In genomic region chr19:8790171-8790570, GRCm38 (mm10) we compare ENCODE assay signal across 17 mouse cellular contexts. TPM values are rescaled to one million over a fixed set of nuclear protein-coding genes. Genes with fewer than 3 reads are reported as not detected.
DNase-seq lines count a peak whose midpoint lies in the region; ATAC-seq and TF ChIP-seq lines count a peak whose summit lies in the region.
"Had no signal": no experiment of that assay in that cellular context is flagged by ENCODE, and none has a peak within 500 bp of the region (broad histone marks: within the 10 kb centered on the region; RNA-seq: fewer than 3 reads in every experiment).

No protein-coding gene starts in this region.

- H3K4me3 ChIP-seq in layer of hippocampus, adult 2 months = no peak overlapping the region
- H3K4me3 ChIP-seq in midbrain, embryonic 12.5 days = no peak overlapping the region
- no peak overlapping the region for H3K4me3 ChIP-seq in midbrain, embryonic 15.5 days
- H3K4me3 ChIP-seq in cortical plate, adult 2 months (ENCODE audit: insufficient read depth, low read length) = no peak overlapping the region
- H3K4me3 ChIP-seq: heart, embryonic 10.5 days; hindbrain, embryonic 12.5 days had no signal

- TF ChIP-seq POLR2A in cortical plate, adult 2 months (IDR thresholded peaks at IDR 0.05; ENCODE audit: extremely low read depth, insufficient read depth, low read length) = no peak

- H3K4me2 ChIP-seq in midbrain, embryonic 12.5 days (replicated peaks) = no peak overlapping the region
- no peak overlapping the region for H3K4me2 ChIP-seq in midbrain, embryonic 15.5 days
- H3K4me2 ChIP-seq: hindbrain, embryonic 12.5 days had no signal

- WGBS in midbrain, embryonic 12.5 days = 87% methylated on average over 7 of the region's 7 CpGs
- 83% methylated on average over 7 of the region's 7 CpGs for WGBS in midbrain, embryonic 15.5 days

- TF ChIP-seq CTCF in layer of hippocampus, adult 2 months (conservative IDR thresholded peaks at IDR 0.05) = no peak
- TF ChIP-seq CTCF in cortical plate, adult 2 months (IDR thresholded peaks at IDR 0.05; ENCODE audit: extremely low read depth, insufficient read depth, low read length) = no peak

- ATAC-seq in cerebellum, adult (ENCODE audit: insufficient number of reproducible peaks, low FRiP score, low TSS enrichment) = no peak
- ATAC-seq in midbrain, embryonic 12.5 days (ENCODE audit: low FRiP score, low read depth) = no peak
- no peak for ATAC-seq in midbrain, embryonic 15.5 days (replicated peaks)
- ATAC-seq: hindbrain, embryonic 16.5 days; inflammation-experienced regulatory T-cells, adult 6 months had no signal

- H3K36me3 ChIP-seq in midbrain, embryonic 12.5 days = peaks cover 32% of the 10 kb centered on the region
- H3K36me3 ChIP-seq in midbrain, embryonic 15.5 days (replicated peaks) = peaks cover 20% of the 10 kb centered on the region

- H3K27me3 ChIP-seq in midbrain, embryonic 12.5 days = no peaks in the 10 kb centered on the region
- no peaks in the 10 kb centered on the region for H3K27me3 ChIP-seq in midbrain, embryonic 15.5 days (replicated peaks)
- H3K27me3 ChIP-seq: hindbrain, embryonic 12.5 days had no signal

- H3K9me3 ChIP-seq in midbrain, embryonic 12.5 days = no peaks in the 10 kb centered on the region
- no peaks in the 10 kb centered on the region for H3K9me3 ChIP-seq in midbrain, embryonic 15.5 days
- H3K9me3 ChIP-seq: heart, embryonic 10.5 days; hindbrain, embryonic 12.5 days had no signal

- DNase-seq in cerebellum, postnatal 14 days = peak; percentile 59 to 64
- no peak for DNase-seq in layer of hippocampus, adult 2 months (ENCODE audit: low spot score in 2 of 2)
- DNase-seq in layer of hippocampus, postnatal 25 days (ENCODE audit: extremely low spot score in 1 of 2, low spot score in 1 of 2) = no peak
- DNase-seq: adrenal gland, postnatal 14 days; cerebellum, adult 2 months; cerebellum, postnatal 25 days; heart, adult 18-20 months; heart, postnatal 10 days; heart, postnatal 4 days had no signal

- H3K4me1 ChIP-seq in midbrain, embryonic 12.5 days = peaks cover 14% of the 10 kb centered on the region
- H3K4me1 ChIP-seq in midbrain, embryonic 15.5 days = peaks cover 19% of the 10 kb centered on the region
- peaks cover 6% of the 10 kb centered on the region; the same call in 1 of the 2 replicates for H3K4me1 ChIP-seq in cortical plate, adult 2 months (ENCODE audit: control insufficient read depth, insufficient read depth, low read length)

- peak overlapping the region; percentile 89 for H3K27ac ChIP-seq in layer of hippocampus, adult 2 months
- H3K27ac ChIP-seq in midbrain, embryonic 12.5 days (replicated peaks) = 0 out of 2 replicates have a peak overlapping the region, but pooled peaks have one; percentile 39
- H3K27ac ChIP-seq in midbrain, embryonic 15.5 days = no peak overlapping the region
- 0 out of 2 replicates have a peak overlapping the region, but pooled peaks have one; percentile 7 for H3K27ac ChIP-seq in cortical plate, adult 2 months (ENCODE audit: insufficient read depth, low read length)
- H3K27ac ChIP-seq: heart, embryonic 10.5 days; hindbrain, embryonic 12.5 days had no signal

- H3K9ac ChIP-seq in midbrain, embryonic 12.5 days (replicated peaks) = no peak overlapping the region
- no peak overlapping the region for H3K9ac ChIP-seq in midbrain, embryonic 15.5 days
- H3K9ac ChIP-seq: hindbrain, embryonic 12.5 days had no signal

RNA-seq across cellular contexts. Expression of gene Taf6l, which starts 4.0 kb away (rescaled TPM):
- 10 to 100 TPM; 15.7 to 18.4 TPM for total RNA-seq in layer of hippocampus, adult 2 months (2021)
- 10 to 100 TPM; 13.8 to 14.1 TPM for total RNA-seq in layer of hippocampus, postnatal 25 days (2021)
- polyA plus RNA-seq in midbrain, embryonic 12.5 days (2016; fragmentation: Nextera tagmentation; extraction: Ambion mirVana) = 34.5 and 35.5 TPM in 2 replicates
- 32.6 and 34.0 TPM in 2 replicates for polyA plus RNA-seq in midbrain, embryonic 15.5 days (2015; fragmentation: Nextera tagmentation; extraction: Ambion mirVana)
- polyA plus RNA-seq in cortical plate, adult 2 months (2012; rRNA removed) = 15.1 and 15.5 TPM in 2 replicates

RNA-seq across cellular contexts. Expression of gene Polr2g, which starts 8.2 kb away (rescaled TPM):
- total RNA-seq in layer of hippocampus, adult 2 months (2021) = 100 to 1,000 TPM; 113 to 120 TPM
- 100 to 1,000 TPM; 112 to 130 TPM for total RNA-seq in layer of hippocampus, postnatal 25 days (2021)
- 154 and 160 TPM in 2 replicates for polyA plus RNA-seq in midbrain, embryonic 12.5 days (2016; fragmentation: Nextera tagmentation; extraction: Ambion mirVana)
- 129 and 132 TPM in 2 replicates for polyA plus RNA-seq in midbrain, embryonic 15.5 days (2015; fragmentation: Nextera tagmentation; extraction: Ambion mirVana)
- 177 and 184 TPM in 2 replicates for polyA plus RNA-seq in cortical plate, adult 2 months (2012; rRNA removed)

RNA-seq across cellular contexts. Expression of gene Zbtb3, which starts 12.2 kb away (rescaled TPM):
- 1 to 10 TPM; 5.8 to 6.5 TPM for total RNA-seq in layer of hippocampus, adult 2 months (2021)
- total RNA-seq in layer of hippocampus, postnatal 25 days (2021) = 1 to 10 TPM; 6.4 to 6.6 TPM
- 8.3 and 8.8 TPM in 2 replicates for polyA plus RNA-seq in midbrain, embryonic 12.5 days (2016; fragmentation: Nextera tagmentation; extraction: Ambion mirVana)
- polyA plus RNA-seq in midbrain, embryonic 15.5 days (2015; fragmentation: Nextera tagmentation; extraction: Ambion mirVana) = 8.4 and 8.7 TPM in 2 replicates
- 4.0 TPM in 2 replicates for polyA plus RNA-seq in cortical plate, adult 2 months (2012; rRNA removed)

RNA-seq across cellular contexts. Expression of gene Tmem179b, which starts 15.9 kb away (rescaled TPM):
- 1 to 10 TPM; 7.4 to 7.7 TPM for total RNA-seq in layer of hippocampus, adult 2 months (2021)
- total RNA-seq in layer of hippocampus, postnatal 25 days (2021) = 10 to 100 TPM in 1 of 2 experiments, 1 to 10 TPM in 1; 8.5 to 10.1 TPM
- 40.4 TPM in 2 replicates for polyA plus RNA-seq in midbrain, embryonic 12.5 days (2016; fragmentation: Nextera tagmentation; extraction: Ambion mirVana)
- 27.1 and 31.8 TPM in 2 replicates for polyA plus RNA-seq in midbrain, embryonic 15.5 days (2015; fragmentation: Nextera tagmentation; extraction: Ambion mirVana)
- polyA plus RNA-seq in cortical plate, adult 2 months (2012; rRNA removed) = 18.7 and 18.8 TPM in 2 replicates

RNA-seq across cellular contexts. Expression of gene Tmem223, which starts 19.4 kb away (rescaled TPM):
- 10 to 100 TPM; 75.4 to 82.7 TPM for total RNA-seq in layer of hippocampus, adult 2 months (2021)
- total RNA-seq in layer of hippocampus, postnatal 25 days (2021) = 100 to 1,000 TPM in 1 of 2 experiments, 10 to 100 TPM in 1; 92.1 to 101 TPM
- polyA plus RNA-seq in midbrain, embryonic 12.5 days (2016; fragmentation: Nextera tagmentation; extraction: Ambion mirVana) = 211 and 214 TPM in 2 replicates
- polyA plus RNA-seq in midbrain, embryonic 15.5 days (2015; fragmentation: Nextera tagmentation; extraction: Ambion mirVana) = 212 and 213 TPM in 2 replicates
- polyA plus RNA-seq in cortical plate, adult 2 months (2012; rRNA removed) = 134 and 142 TPM in 2 replicates

Comparison
In these comparisons a context has a peak if more than half of its experiments do, and no peak if none do; other contexts are left out.
1. DNase-seq: peak in cerebellum, postnatal 14 days (2 of 2); none in layer of hippocampus, adult 2 months (0 of 2) and layer of hippocampus, postnatal 25 days (0 of 2).